Mouse (Mus musculus) lung, postnatal 0 days (tissue): ENCODE results near the gene Ncoa1. TPM values are rescaled to one million over a fixed set of nuclear protein-coding genes. Genes with fewer than 3 reads are reported as not detected.

Experiments used
- ATAC-seq: fragments of 200-750 bp; cut with Nextera tagmentation; 2 replicates; pipeline ENCODE4 v1.8.0; 2017; ENCODE audit warnings: moderate library complexity
- DNase-seq: peaks from one replicate; pipeline ENCODE4 v3.0.0-alpha.2; 2016; ENCODE audit warnings: low spot score
- H3K27ac ChIP-seq: fragments of 300-500 bp; sonication (generic); 2 replicates; pipeline ENCODE4 v1.5.1; 2014; ENCODE audit warnings: antibody characterized with exemption, mild to moderate bottlenecking, low read length, mixed read lengths
- H3K27me3 ChIP-seq: fragments of 300-500 bp; sonication (generic); replicated peaks from 2 replicates; pipeline ENCODE4 v1.6.1; 2014; ENCODE audit warnings: low read length, mixed read lengths; ENCODE audit not compliant: insufficient read depth
- H3K36me3 ChIP-seq: fragments of 300-500 bp; sonication (generic); 2 replicates; pipeline ENCODE4 v1.6.1; 2014; ENCODE audit warnings: low read length, mixed read lengths; ENCODE audit not compliant: insufficient read depth
- H3K4me1 ChIP-seq: fragments of 300-500 bp; sonication (generic); 2 replicates; pipeline ENCODE4 v1.6.1; 2014; ENCODE audit warnings: antibody characterized with exemption, low read depth, low read length, mixed read lengths; ENCODE audit not compliant: insufficient read depth
- H3K4me2 ChIP-seq: fragments of 300-500 bp; sonication (generic); replicated peaks from 2 replicates; pipeline ENCODE4 v1.6.1; 2014; ENCODE audit warnings: low read depth, mild to moderate bottlenecking, low read length, moderate library complexity, mixed read lengths
- H3K4me3 ChIP-seq: fragments of 300-500 bp; sonication (generic); 2 replicates; pipeline ENCODE4 v1.5.1; 2014; ENCODE audit warnings: low read depth, low read length
- H3K9ac ChIP-seq: fragments of 300-500 bp; sonication (generic); replicated peaks from 2 replicates; pipeline ENCODE4 v1.6.1; 2014; ENCODE audit warnings: low read depth, mild to moderate bottlenecking
- H3K9me3 ChIP-seq: fragments of 300-500 bp; sonication (generic); 2 replicates; pipeline ENCODE4 v1.6.1; 2016; ENCODE audit warnings: low read length, mixed read lengths
- CTCF ChIP-seq: IDR thresholded peaks from 2 replicates; pipeline ENCODE4 v1.5.1; 2016; ENCODE audit warnings: antibody characterized with exemption, mild to moderate bottlenecking
- EP300 ChIP-seq: IDR thresholded peaks from 2 replicates; pipeline ENCODE4 v1.6.1; 2016; ENCODE audit warnings: antibody characterized with exemption, mild to moderate bottlenecking, control low read depth
- WGBS: fragments of 180-500 bp; shearing (Covaris S2); extraction: QIAGEN DNeasy Blood & Tissue Kit; methylation state at CpG from one replicate; pipeline ENCODE4 v1.1.7; 2014; 5-methylcytosine and 5-hydroxymethylcytosine counted together
- polyA plus RNA-seq: library from polyadenylated mRNA; unstranded; fragments of >200 nt; fragmentation: Nextera tagmentation; extraction: Ambion mirVana; gene quantifications from 2 replicates; pipeline ENCODE4 v1.2.1, GENCODE M21; 2015

Gene Ncoa1
- polyA plus RNA-seq, 1 experiment from 2014 or later, result 9.6 TPM

DNA sequence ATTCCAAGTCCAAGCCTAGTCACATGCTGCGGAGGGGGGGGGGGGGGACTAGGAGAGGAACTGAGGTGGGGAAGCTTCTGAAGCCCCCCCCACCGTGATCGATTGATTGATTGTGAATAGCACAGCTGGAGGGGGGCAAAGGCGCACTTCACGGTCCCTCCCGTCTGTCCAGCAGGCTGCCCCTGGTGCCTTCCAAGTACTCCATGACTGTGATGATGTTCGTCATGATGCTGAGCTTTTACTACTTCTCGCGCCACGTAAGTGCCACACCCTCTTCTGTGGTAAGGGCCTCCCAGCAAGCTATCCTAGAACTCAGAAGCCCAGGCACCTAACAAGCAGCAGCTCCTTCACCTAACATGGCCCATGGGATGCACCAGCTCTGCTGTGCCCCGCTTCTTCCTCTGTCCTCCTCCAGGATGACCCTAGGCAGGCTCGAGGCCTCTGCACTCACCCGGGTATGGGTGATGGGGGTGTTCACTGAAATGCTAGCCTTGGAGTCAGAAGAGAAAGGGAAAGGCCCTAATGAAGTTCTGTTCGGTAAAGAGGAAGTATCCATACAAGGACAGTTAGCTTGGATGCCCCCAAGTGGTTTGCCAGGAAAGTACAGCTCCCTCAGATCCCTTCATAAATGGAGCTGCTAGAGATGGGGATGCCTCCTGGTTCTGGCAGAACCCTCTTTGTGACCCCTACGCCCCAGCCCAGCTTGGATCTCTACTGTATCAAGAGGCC, 268.4 kb downstream of the Ncoa1 start:
- ATAC-seq (peak; percentile 53), DNase-seq (peak; percentile 82)
- Histone ChIP-seq H3K9me3 (no peaks in the 10 kb centered on the region), H3K27ac (no peak overlapping the region), H3K27me3 (no peaks in the 10 kb centered on the region), H3K4me2 (no peak overlapping the region), H3K4me1 (no peaks in the 10 kb centered on the region), H3K36me3 (peaks cover 5% of the 10 kb centered on the region; the same call in 1 of the 2 replicates), H3K4me3 (no peak overlapping the region), H3K9ac (no peak overlapping the region)
- WGBS, result 77% methylated on average over 15 of the region's 15 CpGs
- no peak for TF ChIP-seq EP300
- TF ChIP-seq CTCF, result peak; percentile 80

DNA sequence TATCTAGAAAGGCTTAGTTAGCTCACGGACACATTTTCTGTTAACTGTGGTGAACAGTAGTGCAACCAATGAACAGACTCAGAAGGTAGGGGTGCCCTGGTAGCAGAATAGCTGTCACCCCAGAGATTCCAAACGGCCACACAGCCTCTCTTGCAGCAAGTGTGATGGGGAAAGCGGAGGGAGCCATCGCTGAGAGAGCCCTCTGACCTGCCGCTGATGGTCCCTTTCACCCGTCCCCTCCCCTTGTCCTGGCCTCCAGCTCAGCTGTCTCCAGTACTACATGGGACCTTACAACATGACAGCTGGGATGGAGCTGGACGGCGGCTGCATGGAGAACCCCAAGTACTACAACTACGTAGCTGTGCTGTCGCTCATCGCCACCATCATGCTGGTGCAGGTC, 270.9 kb downstream of the Ncoa1 start:
- peaks cover 5% of the 10 kb centered on the region; the same call in 1 of the 2 replicates for H3K36me3 ChIP-seq

GRCm38 (mm10) chr12:4202206-4202605, 274.8 kb downstream of the Ncoa1 start:
- ATAC-seq, result no peak
- WGBS, result 85% methylated on average over 4 of the region's 4 CpGs

More for the DNA sequence above, 270.9 kb downstream of the Ncoa1 start:
- Histone ChIP-seq H3K27ac (no peak overlapping the region), H3K4me2 (no peak overlapping the region), H3K27me3 (no peaks in the 10 kb centered on the region), H3K4me1 (no peaks in the 10 kb centered on the region), H3K9me3 (no peaks in the 10 kb centered on the region), H3K4me3 (no peak overlapping the region), H3K9ac (no peak overlapping the region)
- DNase-seq, result no peak
- ATAC-seq, result no peak
- TF ChIP-seq CTCF (no peak), EP300 (no peak)
- WGBS, result 91% methylated on average over 11 of the region's 11 CpGs

DNA sequence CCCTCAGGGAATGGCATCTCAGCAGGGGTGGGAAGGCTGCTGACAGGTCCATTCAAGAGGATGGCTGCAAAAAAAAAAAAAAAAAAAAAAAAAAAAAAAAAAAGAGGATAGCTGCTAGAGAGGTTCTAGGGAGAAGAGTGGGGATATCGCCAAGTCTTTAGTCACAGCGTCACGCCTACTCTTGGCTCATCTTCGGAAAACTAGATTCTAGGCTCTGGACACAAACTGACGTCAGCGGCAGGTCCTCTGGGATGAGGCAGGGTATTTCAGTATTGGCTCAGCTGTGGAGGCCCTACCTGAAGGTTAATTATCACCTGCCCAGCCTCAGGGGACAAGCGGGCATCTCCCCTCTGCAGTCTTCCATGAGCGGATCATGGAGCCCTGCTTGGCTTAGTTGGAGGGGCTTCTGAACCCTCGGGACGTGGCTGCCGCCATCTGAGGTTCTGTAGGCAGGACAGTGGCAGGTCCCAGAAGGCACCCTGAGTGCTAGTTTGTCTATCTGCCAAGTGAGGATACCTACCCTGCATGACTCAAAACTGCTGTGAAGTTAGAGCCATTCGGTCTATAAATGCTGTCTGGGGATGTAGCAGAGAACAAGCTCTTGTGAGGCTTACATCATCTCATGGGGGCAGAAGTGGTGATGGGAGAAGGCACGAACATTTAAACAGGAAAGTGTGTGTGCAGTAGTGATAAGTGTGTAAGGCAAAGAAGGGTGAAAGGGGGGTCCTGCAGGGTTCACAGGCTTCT, 275.4 kb downstream of the Ncoa1 start:
- no peak overlapping the region for H3K9ac ChIP-seq
- no peak for ATAC-seq
- TF ChIP-seq CTCF (no peak), EP300 (no peak)
- no peak overlapping the region for H3K27ac ChIP-seq
- H3K9me3 ChIP-seq, result no peaks in the 10 kb centered on the region
- H3K4me1 ChIP-seq, result no peaks in the 10 kb centered on the region
- H3K4me3 ChIP-seq, result no peak overlapping the region
- H3K4me2 ChIP-seq, result no peak overlapping the region
- no peak for DNase-seq
- H3K27me3 ChIP-seq, result no peaks in the 10 kb centered on the region
- peaks cover 5% of the 10 kb centered on the region; the same call in 1 of the 2 replicates for H3K36me3 ChIP-seq
- WGBS, result 88% methylated on average over 13 of the region's 13 CpGs

More at GRCm38 (mm10) chr12:4202206-4202605, 274.8 kb downstream of the Ncoa1 start:
- TF ChIP-seq EP300 (no peak), CTCF (no peak)
- peaks cover 5% of the 10 kb centered on the region; the same call in 1 of the 2 replicates for H3K36me3 ChIP-seq
- H3K27ac ChIP-seq, result no peak overlapping the region
- no peaks in the 10 kb centered on the region for H3K4me1 ChIP-seq
- no peaks in the 10 kb centered on the region for H3K27me3 ChIP-seq
- no peak overlapping the region for H3K9ac ChIP-seq
- no peaks in the 10 kb centered on the region for H3K9me3 ChIP-seq
- no peak overlapping the region for H3K4me2 ChIP-seq
- no peak for DNase-seq
- no peak overlapping the region for H3K4me3 ChIP-seq

GRCm38 (mm10) chr12:4199271-4199670, 277.7 kb downstream of the Ncoa1 start:
- H3K9me3 ChIP-seq, result no peaks in the 10 kb centered on the region
- H3K36me3 ChIP-seq, result no peaks in the 10 kb centered on the region
- no peaks in the 10 kb centered on the region for H3K27me3 ChIP-seq
- no peak overlapping the region for H3K4me2 ChIP-seq
- H3K4me1 ChIP-seq, result no peaks in the 10 kb centered on the region
- DNase-seq, result no peak
- no peak for TF ChIP-seq CTCF
- TF ChIP-seq EP300, result no peak
- no peak overlapping the region for H3K9ac ChIP-seq
- no peak for ATAC-seq
- H3K27ac ChIP-seq, result no peak overlapping the region
- no peak overlapping the region for H3K4me3 ChIP-seq
- WGBS, result 93% methylated on average over 11 of the region's 11 CpGs

DNA sequence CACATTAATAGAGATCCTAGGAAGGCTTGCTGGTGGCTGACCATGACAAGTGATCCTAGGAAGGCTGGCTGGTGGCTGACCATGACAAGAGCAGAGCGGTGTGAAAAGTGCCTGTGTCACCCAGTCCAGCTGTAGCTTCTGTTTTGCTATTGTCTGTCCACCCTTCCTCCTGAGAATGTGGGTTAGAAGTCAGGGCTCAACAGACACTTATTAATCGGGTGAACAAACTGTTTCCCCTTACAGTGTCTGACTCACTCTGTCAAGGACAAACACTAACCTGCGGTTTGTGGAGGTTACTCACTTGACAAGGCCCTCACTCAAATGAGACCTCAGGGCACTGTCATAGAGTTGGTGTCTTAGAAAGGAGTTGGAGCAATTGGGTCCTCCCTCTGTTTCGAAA, 278.3 kb downstream of the Ncoa1 start:
- 77% methylated on average over 4 of the region's 4 CpGs for WGBS
- no peak for TF ChIP-seq EP300
- TF ChIP-seq CTCF, result no peak

More for the DNA sequence above, 278.3 kb downstream of the Ncoa1 start:
- H3K27me3 ChIP-seq, result no peaks in the 10 kb centered on the region
- H3K36me3 ChIP-seq, result no peaks in the 10 kb centered on the region
- DNase-seq (peak; percentile 26), ATAC-seq (no peak)
- no peak overlapping the region for H3K9ac ChIP-seq
- no peaks in the 10 kb centered on the region for H3K9me3 ChIP-seq
- no peak overlapping the region for H3K4me3 ChIP-seq
- peaks cover 2% of the 10 kb centered on the region; the same call in 1 of the 2 replicates for H3K4me1 ChIP-seq
- H3K27ac ChIP-seq, result no peak overlapping the region
- no peak overlapping the region for H3K4me2 ChIP-seq

Other genes with a start within 250 kb of the Ncoa1 start
- gene Ptrhd1, start 243.2 kb downstream of the Ncoa1 start, polyA plus RNA-seq, result 4.7 and 6.2 TPM in 2 replicates
- 4.8 and 5.3 TPM in 2 replicates for gene Cenpo, start 242.9 kb downstream of the Ncoa1 start, polyA plus RNA-seq
- 37.1 and 41.1 TPM in 2 replicates for gene Itsn2, start 115.5 kb upstream of the Ncoa1 start, polyA plus RNA-seq
- not detected in 2 replicates for gene Gm3625, start 115.7 kb upstream of the Ncoa1 start, polyA plus RNA-seq